Mouse (Mus musculus) natural killer cell, adult 2 months (primary cell): ENCODE results near the gene Tpcn1.
A peak's percentile ranks its signal among the peaks of the same experiment; 100 is the strongest.

Experiments used
- DNase-seq, 2 experiments: peaks; one replicate each; pipeline ENCODE4 v3.0.0; 2022; ENCODE audit warnings: low spot score in 2 of 2

Gene Tpcn1

DNA sequence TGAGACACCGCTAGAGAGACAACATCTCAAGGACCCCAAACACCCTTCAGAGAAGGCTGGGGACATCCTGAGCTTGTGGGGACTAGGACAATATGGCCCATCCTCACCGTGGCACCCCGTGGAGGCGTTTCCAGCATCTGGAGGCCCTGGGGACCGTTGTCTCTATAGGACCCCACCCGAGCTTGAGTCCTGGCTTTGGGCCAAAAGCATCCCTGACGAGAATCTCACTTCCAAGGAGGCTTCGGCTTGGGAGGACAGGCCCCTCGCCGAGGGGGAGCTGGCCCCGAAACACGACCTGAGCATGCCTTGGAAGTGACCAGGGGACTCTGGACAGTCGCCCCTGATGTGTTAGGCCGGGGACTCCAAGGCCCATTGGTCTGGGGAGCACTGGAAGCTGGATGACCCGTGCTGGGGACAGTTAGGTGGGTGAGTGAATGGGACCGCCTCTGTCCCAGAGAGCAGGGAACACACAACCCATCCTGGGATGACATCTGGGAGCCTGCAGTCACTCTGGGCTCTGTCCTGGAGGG, 20.8 kb upstream of the Tpcn1 start:
- DNase-seq: no peak

GRCm38 (mm10) chr5:120607335-120607734, 18.9 kb upstream of the Tpcn1 start:
- no peak for DNase-seq

DNA sequence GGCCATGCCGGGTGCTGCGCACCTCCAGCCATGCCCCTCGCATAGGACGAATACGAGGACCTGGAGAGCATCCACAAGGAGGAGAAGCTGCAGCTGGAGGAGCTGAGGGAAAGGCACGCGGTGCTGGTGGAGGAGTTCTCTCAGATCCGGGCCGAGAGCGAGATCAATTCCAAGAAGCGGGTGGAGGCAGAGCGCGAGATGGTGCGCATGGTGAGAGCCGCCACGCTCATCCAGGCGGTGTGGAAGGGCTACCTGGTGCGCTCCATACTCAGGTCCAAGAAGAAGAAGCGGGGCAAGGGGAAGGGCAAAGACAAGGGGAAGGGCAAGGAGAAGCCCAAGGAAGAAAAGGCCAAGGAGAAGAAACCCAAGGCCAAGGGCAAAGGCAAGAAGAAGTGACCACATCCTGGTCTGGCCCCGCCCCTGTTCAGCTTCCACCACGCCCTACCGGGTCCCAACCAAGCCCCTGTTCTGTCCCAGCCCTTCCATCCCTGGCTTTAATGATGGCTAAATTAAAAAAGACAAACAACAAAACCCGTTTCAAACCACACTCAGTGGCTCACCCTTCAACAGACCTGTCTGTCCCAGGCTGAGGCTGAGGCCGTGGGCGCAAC, 18.2 kb upstream of the Tpcn1 start:
- DNase-seq: no peak

DNA sequence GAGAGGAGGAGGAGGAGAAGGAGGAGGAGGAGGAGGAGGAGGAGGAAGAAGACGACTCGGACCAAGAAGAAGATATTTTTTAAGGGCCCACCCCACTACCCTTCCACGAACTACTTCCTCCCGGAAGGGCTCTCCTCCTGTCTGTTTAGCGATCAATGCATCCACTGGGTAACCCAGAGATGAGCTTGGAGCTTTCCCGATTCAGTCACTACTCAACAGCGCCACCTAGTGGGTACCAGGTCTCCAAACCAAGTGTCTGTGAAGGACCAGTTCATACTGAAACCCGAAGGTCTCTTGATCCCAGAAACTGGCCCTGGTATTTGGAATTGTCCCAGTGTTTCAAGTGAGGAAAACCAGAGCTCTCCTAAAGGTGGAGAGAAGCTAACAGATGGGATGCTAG, 17.2 kb upstream of the Tpcn1 start:
- DNase-seq: peak; percentile 70 to 83

DNA sequence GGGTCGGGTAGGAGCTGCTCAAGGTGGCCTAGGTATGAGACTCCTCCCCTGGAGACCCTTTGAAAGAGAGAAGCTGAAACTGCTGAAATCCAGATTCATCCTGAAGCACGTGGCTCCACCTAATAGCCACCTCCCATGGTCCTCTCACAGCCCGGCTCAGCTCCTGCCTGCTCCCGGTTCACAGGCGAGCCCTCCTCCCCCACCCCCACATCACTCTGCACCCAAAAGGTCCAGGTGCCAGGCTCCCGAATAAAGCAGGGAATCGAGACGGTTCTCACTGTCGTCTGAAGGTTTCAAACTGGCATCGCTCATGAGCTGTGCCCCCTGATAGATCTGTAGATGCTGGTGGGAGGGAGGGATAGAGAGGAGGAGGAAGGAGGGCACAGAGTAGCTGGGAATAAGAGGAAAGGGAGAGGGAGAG, 16.8 kb upstream of the Tpcn1 start:
- no peak for DNase-seq

DNA sequence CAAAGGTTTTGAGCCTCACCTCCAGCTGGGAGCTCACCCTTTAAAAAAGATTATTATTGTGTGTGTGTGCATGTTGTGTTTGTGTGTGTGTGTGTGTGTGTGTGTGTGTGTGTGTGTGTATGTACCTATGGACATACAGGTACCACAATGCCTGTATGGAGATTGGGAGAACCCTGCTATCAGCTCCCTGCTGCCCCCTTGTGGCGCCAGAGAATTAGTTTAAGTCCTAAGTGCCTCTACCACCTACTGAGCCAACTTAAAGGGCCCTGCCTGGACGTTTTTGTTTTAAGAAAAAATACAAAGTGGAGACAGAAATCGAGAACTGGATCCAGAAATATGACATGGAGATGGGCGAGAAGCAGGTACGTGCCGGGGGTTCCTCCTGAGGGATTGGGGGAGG, 16.4 kb upstream of the Tpcn1 start:
- DNase-seq: peak; percentile 60 to 84

DNA sequence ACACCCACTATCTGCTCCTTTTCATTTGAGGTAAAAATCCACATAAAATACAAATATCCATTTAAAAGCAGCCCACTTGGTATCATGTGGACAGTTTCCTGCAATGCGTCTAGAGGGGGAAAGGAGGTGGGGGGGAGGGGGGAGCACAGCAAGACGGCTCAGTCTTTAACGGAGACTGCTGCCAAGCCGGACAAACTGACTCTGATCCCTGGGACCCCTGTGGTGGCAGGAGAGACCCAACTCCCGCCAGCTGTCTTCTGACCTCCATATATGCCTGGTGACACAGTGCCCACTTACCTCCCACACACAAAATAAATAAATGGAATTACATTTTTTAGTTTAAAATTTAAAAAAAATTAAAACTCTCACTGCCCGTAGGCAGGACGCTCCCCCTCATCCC, 15.0 kb upstream of the Tpcn1 start:
- no peak for DNase-seq

DNA sequence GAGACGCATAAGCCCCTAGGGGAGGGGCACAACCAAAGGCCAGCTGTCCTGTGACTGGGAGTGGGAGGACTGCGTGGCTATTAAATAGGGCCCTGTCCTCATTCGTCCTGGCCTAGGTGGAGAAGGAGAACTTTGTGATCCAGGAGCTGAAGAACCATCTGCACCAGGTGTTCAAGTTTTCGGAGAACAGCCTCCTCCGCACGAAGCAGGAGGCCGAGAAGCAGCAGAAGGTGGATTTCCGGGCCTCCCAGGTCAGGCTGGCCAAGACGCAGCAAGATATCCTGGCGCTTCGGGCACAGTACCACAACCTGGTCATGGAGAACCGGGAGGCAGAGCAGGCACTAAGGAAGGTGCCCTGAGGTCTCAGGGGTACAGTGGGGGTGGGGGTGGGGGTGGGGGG, 13.7 kb upstream of the Tpcn1 start:
- DNase-seq: no peak

- no peak for DNase-seq
Observed at GRCm38 (mm10) chr5:120600946-120601668, 12.6 kb upstream of the Tpcn1 start.

DNA sequence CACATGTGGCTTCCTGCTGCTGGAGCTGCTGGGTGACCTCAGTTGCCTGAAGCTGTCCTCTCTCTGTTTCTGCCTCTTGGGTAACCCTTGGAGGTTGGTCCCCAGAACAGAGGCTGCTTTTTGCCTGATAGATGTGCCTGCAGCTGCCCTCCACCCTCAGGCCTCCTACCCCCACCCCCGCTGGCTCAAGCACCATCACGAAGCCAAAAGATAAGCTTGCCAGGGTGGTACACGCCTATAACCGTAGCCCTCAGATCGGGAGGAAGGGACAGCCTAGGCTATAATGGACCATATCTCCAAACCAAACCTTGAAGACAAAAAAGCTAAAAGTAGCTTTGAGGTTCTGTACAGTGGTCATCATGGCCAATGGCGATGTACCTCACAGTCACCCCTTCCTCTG, 11.2 kb upstream of the Tpcn1 start:
- no peak for DNase-seq

- no peak for DNase-seq
Observed at GRCm38 (mm10) chr5:120594485-120594884, 6.0 kb upstream of the Tpcn1 start.

DNA sequence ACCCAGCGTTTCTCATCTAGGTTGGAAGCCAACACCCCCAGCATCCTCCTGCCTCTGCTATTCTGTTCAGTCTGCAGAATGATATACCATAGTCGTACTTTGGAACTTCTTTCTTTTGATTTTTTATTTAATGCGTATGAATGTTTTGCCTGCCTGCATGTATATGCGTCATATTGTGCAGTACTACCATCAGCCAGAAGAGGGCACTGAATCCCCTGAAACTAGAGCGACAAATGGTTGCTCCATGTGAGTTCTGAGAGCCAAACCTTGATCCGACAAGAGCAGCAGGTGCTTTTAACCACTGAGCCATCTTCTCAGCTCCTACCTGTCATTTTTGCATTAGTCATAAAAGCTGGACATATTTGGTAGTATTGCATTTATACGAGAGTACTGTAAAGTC, 3.7 kb upstream of the Tpcn1 start:
- peak in 1 of 2 experiments; percentile 44 for DNase-seq

DNA sequence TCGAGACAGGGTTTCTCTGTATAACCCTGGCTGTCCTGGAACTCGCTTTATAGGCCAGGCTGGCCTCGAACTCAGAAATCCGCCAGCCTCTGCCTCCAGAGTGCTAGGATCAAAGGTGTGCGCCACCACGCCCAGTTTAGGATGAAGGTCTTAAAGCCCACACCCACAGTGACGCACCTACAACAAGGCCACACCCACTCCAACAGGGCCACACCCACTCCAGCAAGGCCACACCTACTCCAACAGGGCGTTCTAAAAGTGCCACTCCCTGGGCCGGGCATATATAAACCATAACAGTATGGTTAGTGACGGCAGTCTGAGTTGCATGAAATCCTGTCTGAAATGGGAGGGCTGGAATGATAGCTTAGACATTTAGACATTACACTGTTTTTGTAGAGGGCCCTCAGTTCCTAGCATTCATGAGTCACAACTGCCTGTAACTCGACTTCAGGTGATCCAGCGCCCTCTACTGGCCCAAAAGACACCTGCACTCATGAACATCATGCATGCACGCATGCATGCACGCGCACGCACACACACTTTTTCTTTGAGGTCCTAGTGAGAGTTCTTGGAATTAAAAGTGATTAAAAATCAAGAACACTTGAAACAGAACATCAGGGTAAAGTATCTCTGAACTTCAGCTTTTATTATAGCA, 2.0 kb upstream of the Tpcn1 start:
- peak; percentile 51 to 60 for DNase-seq

GRCm38 (mm10) chr5:120587940-120588568, 419 bp downstream of the Tpcn1 start:
- no peak for DNase-seq

DNA sequence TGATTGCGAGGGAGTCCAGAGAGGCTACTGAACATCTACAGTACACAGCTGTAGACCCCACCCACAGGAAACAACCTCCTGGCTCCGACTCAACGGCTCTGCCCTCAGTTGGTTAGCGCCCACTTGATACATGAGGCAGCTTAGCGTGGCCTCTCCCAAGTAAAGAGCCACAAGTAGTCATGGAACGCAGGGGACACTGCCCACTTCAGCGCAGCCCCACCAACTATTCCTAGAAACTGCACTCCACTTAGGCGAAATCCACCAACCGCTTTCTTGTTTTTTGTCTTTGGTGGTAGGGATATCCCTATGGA, 902 bp downstream of the Tpcn1 start:
- no peak for DNase-seq

- DNase-seq: no peak
Observed at GRCm38 (mm10) chr5:120586741-120587615, 1.5 kb downstream of the Tpcn1 start.

- DNase-seq: no peak
Observed at GRCm38 (mm10) chr5:120584968-120585367, 3.5 kb downstream of the Tpcn1 start.

- peak in 1 of 2 experiments; percentile 55 for DNase-seq
Observed at GRCm38 (mm10) chr5:120583511-120583910, 5.0 kb downstream of the Tpcn1 start.

- DNase-seq: no peak
Observed at GRCm38 (mm10) chr5:120582002-120582401, 6.5 kb downstream of the Tpcn1 start.

DNA sequence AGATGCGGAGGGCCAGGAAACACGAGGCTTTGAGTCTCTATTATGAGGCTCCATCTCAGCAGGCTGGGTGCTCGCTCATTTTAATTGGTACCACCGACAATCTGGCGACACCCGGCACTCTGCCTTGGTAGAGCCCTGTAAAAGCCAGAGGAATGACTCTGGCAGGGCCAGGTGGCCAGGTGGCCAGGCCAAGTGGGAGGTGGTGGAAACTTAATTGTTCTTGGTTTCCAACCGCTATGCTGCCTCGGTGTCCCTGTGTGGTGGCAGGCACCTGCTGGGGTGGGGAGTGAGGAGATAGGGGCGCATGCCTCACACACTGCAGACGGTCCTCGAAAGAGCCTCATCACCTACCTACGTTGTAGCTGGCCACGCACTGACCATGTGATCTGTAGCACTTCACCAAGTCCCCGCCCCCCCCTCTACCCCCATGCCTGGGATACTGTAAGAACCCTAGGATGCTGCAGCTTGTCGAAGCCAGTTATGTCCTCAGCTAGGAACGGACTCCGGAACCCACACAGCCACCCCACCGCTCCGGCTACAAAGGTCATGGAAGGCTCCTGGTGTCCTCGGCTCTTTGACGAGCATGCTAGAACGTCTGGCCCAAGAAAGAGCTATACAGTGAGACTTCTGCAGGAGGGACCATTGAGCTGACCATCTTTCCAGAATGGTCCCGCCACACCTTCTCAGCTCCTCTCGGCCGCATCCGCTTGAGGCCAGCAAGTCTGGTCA, 8.4 kb downstream of the Tpcn1 start:
- no peak for DNase-seq
